15 mouse cellular contexts compared by ENCODE assay signal in the genomic region with DNA sequence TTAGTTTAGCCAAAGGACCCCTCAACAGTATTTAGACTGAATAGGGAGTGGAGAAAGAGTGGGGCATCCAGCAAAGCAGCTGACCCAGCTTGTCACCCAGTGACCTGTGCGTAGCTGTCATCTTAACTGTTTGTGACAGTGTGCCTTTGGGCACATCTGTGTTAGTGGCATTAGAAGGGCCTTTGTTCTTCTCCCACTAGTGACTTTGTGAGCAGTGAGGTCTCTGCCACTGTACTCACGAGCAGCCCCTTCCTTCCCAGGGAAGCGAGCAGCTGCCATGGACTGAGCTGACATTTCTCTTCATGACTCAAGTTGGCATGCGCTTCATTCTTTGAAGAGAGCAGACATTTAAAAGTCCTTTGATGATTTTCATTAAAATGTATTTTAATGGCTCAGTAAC.
"Had no signal": no experiment of that assay in that cellular context is flagged by ENCODE, and none has a peak within 500 bp of the region (broad histone marks: within the 10 kb centered on the region; RNA-seq: fewer than 3 reads in every experiment).

No protein-coding gene starts in this region.

- H3K9me3 ChIP-seq: intestine, embryonic 15.5 days; limb, embryonic 10.5 days had no signal

- H3K4me3 ChIP-seq: intestine, embryonic 15.5 days; layer of hippocampus, adult 2 months; limb, embryonic 10.5 days; liver, embryonic 15.5 days had no signal

- H3K27ac ChIP-seq: intestine, embryonic 15.5 days; layer of hippocampus, adult 2 months; limb, embryonic 10.5 days; liver, embryonic 15.5 days had no signal

- DNase-seq: kidney, adult 18-20 months; kidney, postnatal 10 days; kidney, postnatal 4 days; lung, adult 2 months; lung, postnatal 36 days; right cerebral cortex, postnatal 4 days; spleen, adult 18-20 months; thymus, adult 2 months; thymus, postnatal 25 days had no signal

- H3K36me3 ChIP-seq: intestine, embryonic 15.5 days; limb, embryonic 10.5 days; liver, embryonic 15.5 days had no signal

- H3K27me3 ChIP-seq: intestine, embryonic 15.5 days; liver, embryonic 15.5 days had no signal

- H3K4me2 ChIP-seq: intestine, embryonic 15.5 days; liver, embryonic 11.5 days; liver, embryonic 15.5 days had no signal

- H3K9ac ChIP-seq: intestine, embryonic 15.5 days; liver, embryonic 15.5 days had no signal

- H3K4me1 ChIP-seq: intestine, embryonic 15.5 days; limb, embryonic 10.5 days; liver, embryonic 15.5 days had no signal

- ATAC-seq: intestine, embryonic 15.5 days; lung, postnatal 0 days had no signal
